Mouse (Mus musculus) thymus, postnatal 4 days (tissue): ENCODE measurements around the gene Chl1.

ENCODE experiments used
- DNase-seq: peaks from one replicate; pipeline ENCODE4 v3.0.0; 2021

Chl1 gene

GRCm38 (mm10) chr6:103665677-103666316, 155.4 kb downstream of the Chl1 start:
- DNase-seq = no peak

DNA sequence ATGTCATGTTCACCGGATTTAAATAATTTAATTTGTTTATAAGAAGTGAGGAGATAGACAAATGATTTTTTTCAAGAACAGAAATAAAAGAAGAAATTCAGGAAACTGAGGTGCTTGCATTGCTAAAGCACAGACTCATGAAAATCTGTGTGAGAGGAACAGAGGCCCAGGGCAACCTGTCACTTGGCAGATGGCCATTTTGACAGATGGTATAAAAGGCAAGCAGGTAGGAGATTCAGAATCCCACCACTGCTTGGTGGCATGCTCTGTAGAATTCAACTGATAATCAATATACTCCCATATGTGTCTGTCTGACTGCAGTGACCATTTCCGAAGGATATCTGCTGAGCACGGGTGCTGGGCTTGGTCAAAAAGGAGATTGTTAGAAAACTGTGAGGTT, 162.7 kb downstream of the Chl1 start:
- no peak for DNase-seq

DNA sequence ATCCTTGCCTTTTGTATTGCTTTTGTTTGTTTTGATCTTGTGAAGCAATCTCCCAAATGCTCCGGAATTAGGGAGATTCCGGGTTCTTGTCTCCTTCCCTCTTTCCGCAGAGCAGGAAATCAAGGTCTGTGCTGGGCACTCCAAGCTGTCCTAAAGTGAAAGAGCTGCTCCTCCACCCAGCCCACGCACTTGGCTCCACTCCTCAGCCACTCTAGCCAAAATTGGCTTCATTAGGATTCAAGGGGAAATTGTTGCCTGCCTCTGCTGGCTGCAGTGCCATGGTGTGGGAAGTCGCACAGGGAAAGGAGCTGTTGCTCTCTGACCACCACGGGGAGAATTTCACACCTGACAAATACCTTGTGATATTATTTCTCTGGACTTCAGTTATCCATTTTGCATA, 163.9 kb downstream of the Chl1 start:
- no peak for DNase-seq

GRCm38 (mm10) chr6:103675145-103675544, 164.8 kb downstream of the Chl1 start:
- no peak for DNase-seq

- DNase-seq = no peak
These were observed 166.3 kb downstream of the Chl1 start for GRCm38 (mm10) chr6:103676664-103677063.

GRCm38 (mm10) chr6:103677072-103677471, 166.7 kb downstream of the Chl1 start:
- DNase-seq = no peak

- DNase-seq = peak; percentile 65
These were observed 172.6 kb downstream of the Chl1 start for GRCm38 (mm10) chr6:103682854-103683574.

DNA sequence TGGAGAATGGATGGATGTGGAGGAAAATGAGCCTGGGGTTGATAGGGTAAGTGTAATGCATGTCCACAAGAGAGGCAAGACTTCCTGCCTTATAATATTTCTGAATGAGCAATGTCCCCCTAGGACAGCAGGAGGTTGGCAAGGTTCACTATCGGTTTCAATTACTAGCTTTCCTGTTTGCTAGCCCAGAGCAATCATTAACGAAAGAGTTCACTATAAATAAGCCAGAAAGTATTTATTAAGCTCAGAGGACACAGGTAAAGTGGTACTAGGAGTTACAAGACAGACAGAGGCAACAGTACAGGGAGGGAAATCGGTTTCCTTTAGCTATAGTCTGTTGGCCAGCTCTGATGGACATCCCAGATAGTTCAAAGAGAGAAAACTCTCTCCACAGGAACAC, 182.1 kb downstream of the Chl1 start:
- DNase-seq = no peak

- no peak for DNase-seq
These were observed 187.1 kb downstream of the Chl1 start for GRCm38 (mm10) chr6:103697349-103698028.

- no peak for DNase-seq
These were observed 189.1 kb downstream of the Chl1 start for GRCm38 (mm10) chr6:103699482-103699881.

DNA sequence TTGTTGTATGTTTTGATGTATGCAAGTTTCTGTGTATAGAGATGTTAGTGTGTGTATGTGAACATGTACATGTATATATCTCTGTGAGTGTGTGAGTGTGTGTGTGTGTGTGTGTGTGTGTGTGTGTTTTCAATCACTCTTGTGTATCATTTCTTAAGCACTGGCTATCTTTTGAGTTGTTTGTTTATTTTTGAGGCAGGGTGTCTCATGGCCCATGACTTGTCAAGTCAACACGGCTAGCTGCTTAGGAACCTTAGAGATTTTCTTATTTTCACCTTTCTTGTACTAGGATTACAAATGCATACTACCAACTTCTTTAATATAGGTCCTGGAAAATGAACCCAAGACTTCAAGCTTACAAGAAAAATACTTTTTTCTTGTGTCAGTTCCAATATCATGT, 189.5 kb downstream of the Chl1 start:
- DNase-seq = no peak

- DNase-seq = no peak
These were observed 189.9 kb downstream of the Chl1 start for GRCm38 (mm10) chr6:103700336-103700735.

DNA sequence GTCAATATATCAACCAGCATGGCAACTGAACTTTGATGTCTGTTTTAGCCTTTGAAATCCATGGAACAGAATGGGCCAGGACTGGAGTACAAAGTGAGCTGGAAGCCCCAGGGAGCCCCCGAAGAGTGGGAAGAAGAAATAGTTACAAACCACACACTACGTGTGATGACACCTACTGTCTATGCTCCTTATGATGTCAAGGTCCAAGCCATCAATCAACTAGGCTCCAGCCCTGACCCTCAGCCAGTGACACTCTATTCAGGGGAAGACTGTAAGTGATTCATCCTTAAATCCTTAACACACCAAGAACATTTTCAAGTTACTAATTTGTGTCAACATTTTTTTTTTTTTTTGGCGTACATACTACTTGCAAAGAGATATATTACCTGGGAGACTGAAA, 196.0 kb downstream of the Chl1 start:
- no peak for DNase-seq

DNA sequence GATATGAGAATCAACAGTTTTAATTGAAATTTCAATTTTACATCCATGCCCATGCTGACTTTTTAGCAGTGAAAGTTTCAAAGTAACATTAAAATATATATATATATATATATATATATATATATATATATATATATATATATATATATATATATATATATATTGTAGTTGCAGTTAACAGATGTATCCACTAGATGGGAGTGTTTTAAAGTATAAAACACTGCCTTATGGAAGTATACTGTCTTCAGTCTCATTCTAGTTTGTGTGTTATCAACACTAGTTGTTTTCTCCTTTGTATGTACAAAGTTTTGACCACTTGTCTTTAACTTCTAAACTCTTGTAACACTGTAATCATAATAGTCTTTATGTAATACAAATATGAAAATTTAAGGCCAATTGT, 228.9 kb downstream of the Chl1 start:
- DNase-seq = no peak

- no peak for DNase-seq
These were observed 232.4 kb downstream of the Chl1 start for GRCm38 (mm10) chr6:103742784-103743183.

DNA sequence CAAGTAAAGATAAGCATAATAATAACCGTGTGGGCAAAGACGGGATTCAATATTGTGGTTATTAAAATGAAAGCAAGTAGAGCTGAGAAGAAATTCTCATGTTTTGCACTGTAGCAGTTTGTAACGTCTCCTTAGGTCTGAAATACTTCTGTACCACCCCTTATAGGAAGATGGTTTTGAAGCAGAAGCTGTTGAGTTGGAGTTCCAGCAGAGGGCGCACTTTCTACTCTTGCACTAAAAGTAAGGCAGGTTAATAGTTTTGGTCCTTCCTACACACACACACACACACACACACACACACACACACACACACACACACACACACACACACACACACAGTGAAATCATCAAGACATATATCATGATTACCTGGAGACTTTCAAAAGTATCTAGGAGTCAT, 235.7 kb downstream of the Chl1 start:
- DNase-seq = peak; percentile 59

- DNase-seq = no peak
These were observed 238.9 kb downstream of the Chl1 start for GRCm38 (mm10) chr6:103749122-103749773.

DNA sequence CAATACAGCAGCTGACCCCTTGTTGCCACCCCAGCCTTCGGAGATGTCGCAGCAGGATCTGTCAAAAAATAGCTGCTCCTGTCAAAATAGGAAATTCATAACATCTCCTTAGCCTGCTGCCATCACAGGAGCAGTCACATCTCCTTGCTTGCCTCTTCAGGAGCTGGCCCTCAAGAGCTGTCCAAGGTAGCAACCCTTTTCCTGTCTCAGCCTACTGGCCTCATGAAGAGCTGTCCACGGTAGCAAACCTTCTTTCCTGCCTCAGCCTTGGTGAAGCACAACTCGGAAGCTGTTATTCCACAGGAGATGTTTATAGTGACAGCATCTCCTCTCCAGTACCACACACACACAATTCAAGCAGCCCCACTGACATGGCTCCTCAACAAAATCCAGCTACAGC, 243.5 kb downstream of the Chl1 start:
- no peak for DNase-seq

DNA sequence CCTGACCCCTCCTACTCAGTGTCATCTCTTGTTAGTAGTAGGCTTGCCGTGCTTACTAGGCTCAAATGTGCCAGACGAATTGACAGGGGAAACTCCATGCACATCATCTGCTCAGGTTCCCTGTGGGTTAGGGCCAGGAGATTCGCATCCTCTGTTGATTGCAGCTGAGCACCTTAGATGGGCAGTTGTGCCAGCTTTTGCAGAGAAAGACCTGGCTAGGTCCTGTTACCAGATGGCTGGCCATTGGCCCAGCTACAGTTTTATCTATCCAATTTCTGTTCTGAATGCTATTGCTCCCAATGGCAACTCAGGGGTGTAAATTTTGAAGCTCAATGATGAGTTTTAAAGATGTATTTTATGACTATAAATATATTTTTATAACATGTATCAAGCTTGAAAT, 256.4 kb downstream of the Chl1 start:
- no peak for DNase-seq

GRCm38 (mm10) chr6:103781058-103781457, 270.7 kb downstream of the Chl1 start:
- DNase-seq = no peak

- no peak for DNase-seq
These were observed 280.8 kb downstream of the Chl1 start for GRCm38 (mm10) chr6:103791077-103791632.

- DNase-seq = no peak
These were observed 284.9 kb downstream of the Chl1 start for GRCm38 (mm10) chr6:103795241-103795640.
